Mouse (Mus musculus) erythroblast, adult 5-6 weeks (primary cell): ENCODE measurements at regions not wholly inside any gene's neighbourhood (a gene's known extent, or its start where the extent isn't known, plus 50 kb on each side); places are given as distances from the start of the nearest gene placed in this dataset.

Experiments
- ATAC-seq: replicated peaks from 2 replicates; pipeline ENCODE4 v1.8.0; 2016; ENCODE audit warnings: moderate number of reproducible peaks, mild to moderate bottlenecking, moderate TSS enrichment, inconsistent platforms; ENCODE audit not compliant: poor library complexity, low FRiP score, severe bottlenecking

DNA sequence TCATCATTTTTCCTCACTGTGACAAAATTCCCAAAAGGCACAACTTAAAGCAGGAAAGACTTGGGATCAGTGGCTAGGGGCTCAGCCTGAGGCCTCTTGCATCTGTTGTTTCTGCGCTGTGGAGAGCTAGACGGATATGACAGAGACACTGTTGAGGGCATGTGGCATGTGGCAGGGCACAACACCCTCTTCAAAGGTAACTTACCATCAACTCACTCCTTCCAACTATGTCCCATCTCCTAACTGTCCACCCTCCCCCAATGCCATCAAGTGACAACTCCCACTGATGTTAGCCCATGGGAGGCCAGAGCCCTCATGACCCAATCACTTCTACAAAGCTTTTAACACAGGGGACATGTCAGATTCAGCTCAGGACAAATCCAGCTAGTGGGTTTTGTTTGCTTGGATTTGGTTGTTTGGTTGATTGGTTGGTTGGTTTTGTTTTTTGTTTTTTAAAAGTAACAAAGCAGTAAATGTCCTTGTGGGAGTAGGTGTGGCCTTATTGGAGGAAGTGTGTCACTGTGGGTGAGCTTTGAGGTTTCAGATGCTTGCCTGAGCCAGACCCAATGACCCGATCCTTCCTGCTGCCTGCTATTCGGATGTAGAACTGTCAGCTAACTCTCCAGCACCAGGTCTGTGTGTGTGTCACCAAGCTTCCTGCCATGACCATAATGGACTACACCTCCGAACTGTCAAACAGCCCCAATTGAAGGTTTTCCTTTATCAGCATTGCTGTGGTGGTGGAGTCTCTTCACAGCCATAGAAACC, 53.2 kb upstream of the Lef1 start:
- ATAC-seq: no peak

DNA sequence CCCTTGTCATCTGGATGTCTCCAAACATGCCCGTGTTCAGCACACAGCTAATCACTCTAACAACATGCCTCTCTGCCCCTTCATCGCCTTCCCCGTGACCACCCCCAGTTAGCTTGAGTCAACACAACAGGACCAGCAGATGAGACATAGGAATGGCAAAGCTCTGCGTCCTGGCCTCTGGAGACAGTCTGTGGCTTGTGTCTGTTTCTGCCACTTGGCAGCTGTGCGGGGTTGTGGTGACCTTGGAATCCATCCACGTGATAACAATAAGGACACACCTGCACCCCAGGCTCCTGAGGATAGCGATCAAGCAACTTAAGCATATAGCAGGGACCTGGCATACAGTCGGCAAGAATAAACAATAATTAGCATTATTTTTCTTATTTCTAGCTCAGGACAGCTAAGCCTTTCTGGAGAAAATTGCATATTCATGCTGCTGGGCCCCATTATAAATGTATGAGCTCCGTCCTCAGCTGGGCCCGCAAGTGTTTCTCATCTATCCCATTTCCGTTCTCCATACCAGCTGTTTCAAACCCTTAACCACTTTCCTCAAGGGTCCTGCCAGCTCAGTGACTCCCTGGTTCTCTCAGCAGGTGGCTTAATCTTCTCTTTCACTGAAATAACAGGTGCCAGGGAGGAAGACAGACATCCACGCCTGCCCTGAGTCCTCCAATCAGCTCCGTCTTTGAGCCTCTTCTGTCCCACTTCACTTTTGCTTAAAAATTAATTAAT, 55.9 kb upstream of the Lef1 start:
- no peak for ATAC-seq

DNA sequence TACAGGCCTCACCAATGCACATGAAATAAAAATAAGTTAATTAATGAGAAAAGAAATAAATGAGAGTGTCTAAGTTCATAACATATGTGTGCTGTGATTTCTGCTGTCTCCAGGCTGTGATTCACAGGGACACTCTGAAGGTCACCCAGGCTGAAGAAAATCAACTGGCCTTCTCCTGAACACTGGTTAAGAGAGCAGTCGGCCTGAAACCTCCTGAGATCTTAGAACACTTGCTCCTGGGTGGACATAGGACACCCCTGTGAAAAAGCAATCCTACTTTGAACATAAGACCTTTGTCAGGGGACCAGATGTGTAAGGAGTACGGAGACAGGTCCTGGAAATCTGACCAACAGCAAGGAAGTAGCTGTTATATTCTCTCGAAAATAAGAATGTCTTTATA, 62.6 kb upstream of the Lef1 start:
- no peak for ATAC-seq

DNA sequence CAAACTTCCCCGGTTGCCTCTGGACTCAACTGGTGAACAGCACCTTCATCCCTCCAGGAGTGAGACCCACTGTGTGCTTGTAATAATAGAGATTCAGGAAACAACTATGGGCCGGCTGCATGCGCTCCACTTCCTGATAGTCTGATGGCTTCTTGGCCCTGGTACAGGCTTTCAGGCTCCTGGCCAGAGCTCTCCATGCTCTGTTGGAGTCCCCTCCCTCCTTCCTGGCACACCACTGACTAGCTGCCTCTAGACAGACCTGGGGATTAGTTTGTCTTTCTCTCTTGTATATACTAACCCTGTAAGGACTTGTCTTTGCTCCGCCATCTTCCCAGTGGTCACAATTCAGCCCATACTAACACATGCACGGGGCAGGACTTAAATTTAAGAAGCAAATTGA, 63.9 kb upstream of the Lef1 start:
- no peak for ATAC-seq

- no peak for ATAC-seq
These were observed 70.0 kb upstream of the Lef1 start for GRCm38 (mm10) chr3:131040214-131040825.

GRCm38 (mm10) chr3:131037095-131037494, 73.2 kb upstream of the Lef1 start:
- ATAC-seq: no peak

GRCm38 (mm10) chr3:131034774-131035173, 75.5 kb upstream of the Lef1 start:
- no peak for ATAC-seq

- ATAC-seq: no peak
These were observed 83.9 kb upstream of the Lef1 start for GRCm38 (mm10) chr3:131026336-131026735.

- no peak for ATAC-seq
These were observed 90.9 kb upstream of the Lef1 start for GRCm38 (mm10) chr3:131019163-131019956.

- ATAC-seq: no peak
These were observed 92.4 kb upstream of the Lef1 start for GRCm38 (mm10) chr3:131017899-131018298.

GRCm38 (mm10) chr3:131016104-131016503, 94.2 kb upstream of the Lef1 start:
- no peak for ATAC-seq

- ATAC-seq: no peak
These were observed 96.1 kb upstream of the Lef1 start for GRCm38 (mm10) chr3:131014092-131014716.

GRCm38 (mm10) chr3:131000701-131001100, 109.6 kb upstream of the Lef1 start:
- ATAC-seq: no peak

DNA sequence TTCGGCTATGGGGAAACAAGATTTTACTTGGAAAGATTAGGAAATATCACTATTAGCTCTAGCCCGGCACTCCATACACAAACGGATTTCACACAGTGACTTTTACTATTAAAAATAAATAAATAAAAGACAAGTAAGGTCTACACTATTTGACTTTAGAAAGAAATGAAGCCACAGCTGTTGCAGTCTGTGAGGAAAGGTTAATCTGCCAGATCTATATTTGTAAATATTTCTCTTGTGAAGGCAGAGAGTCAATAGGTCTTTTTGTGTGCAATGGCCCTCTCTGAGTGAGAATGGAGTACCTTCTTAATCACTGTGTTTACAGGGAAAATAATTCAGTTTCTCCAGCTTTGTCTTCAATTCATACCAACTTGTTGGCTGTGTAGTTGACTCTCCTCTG, 110.0 kb upstream of the Lef1 start:
- ATAC-seq: no peak

GRCm38 (mm10) chr3:130999818-131000217, 110.5 kb upstream of the Lef1 start:
- no peak for ATAC-seq

DNA sequence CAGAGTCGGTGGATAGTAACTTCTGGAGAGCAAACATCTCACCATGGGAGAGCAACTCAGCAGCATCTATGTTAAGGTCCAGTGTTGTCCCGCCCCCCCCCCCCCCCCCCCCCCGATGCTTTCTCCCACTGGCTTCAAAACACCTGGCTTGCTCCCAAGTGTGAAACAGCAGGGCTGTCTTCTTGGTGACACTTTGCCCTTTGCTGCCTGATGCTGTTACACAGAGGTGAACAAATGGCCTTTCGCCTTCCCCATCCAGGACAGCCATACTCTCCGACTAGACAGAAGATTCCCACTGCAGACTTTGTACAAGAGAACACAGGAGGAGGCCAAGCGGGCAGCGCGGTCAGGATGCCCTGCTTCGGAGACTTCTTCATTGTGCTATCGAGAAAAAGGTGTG, 111.8 kb upstream of the Lef1 start:
- no peak for ATAC-seq

DNA sequence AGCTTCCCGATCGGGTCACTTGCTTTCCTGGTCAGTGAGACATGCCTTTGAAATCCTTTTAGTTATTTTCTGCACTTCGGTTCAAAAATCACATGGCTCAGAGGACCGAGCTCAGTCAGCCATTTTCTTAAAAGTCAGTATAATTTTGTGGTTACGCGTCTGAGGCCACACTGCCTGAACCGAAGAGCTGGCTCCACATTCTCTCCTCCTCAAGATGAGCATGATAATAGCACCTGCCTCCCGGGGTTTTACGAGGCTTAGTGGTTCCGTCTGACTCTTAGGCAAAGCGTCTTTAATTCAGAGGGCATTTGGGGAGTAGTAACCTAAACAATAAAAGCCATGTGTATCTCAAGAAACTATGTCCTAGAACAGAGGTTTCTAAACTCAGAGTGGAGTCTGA, 113.5 kb upstream of the Lef1 start:
- ATAC-seq: no peak

DNA sequence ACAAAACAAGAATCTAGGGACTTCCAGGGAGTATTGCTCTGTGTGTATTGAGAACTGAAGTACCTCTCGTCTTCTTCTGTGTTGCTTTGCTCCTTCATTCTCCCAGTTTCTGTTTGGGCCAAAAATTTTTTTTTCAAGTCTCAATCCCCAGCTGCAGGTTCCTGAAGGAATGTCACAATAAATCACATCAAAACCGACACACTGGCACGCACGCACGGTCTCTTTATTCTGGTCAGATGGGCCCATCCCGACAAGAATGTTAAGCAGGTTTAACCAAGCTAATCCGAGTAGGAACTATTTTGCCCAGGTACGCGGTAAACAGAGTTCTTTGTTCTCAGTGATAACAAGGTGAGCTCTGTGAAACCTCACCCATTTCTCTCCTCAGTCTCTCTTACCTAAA, 118.3 kb upstream of the Lef1 start:
- ATAC-seq: no peak

DNA sequence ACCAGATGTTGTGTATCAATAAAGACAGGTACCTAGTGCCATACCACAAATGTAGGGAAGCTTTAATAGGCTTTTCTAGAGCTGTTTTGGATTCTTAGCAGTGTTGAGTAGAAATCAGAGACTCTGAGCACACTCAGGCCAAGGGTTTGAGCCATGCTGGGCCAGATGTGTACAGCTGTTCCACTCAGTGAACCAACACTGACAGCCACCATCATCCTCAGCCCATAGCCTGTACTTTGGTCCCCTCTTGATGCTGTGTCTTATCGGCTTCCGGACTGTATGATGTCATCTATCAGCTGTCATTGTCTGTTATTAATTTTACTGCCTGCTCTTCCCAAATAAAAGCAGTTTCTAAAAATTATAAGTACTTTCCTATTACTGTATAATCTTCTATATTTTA, 123.6 kb upstream of the Lef1 start:
- ATAC-seq: no peak

DNA sequence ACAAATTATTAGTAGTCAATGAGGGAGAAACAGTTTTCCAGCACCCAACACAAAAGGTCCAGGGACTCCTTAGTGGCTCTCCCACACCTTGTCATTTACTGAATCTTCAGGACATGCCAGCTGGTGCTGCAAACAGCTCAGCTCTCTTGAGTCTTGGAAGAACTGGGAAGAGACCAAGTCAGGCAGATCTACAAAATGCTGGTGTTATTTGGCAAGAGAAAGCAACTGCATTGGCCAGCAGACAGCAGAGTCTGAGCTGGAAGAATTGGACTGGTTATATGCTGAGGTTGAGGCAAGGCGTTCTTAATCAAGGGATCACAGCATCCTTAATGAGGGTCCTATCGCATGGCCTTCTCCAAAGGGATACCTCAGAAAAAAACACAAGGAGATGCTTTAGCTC, 124.2 kb upstream of the Lef1 start:
- ATAC-seq: no peak
